Mouse (Mus musculus): ENCODE results near the gene Plekha7. TPM values are rescaled to one million over a fixed set of nuclear protein-coding genes. Genes with fewer than 3 reads are reported as not detected.
A peak's percentile ranks its signal among the peaks of the same experiment; 100 is the strongest.

Gene Plekha7
- polyA plus RNA-seq, 1 experiment from 2014 or later = 7.2 TPM

DNA sequence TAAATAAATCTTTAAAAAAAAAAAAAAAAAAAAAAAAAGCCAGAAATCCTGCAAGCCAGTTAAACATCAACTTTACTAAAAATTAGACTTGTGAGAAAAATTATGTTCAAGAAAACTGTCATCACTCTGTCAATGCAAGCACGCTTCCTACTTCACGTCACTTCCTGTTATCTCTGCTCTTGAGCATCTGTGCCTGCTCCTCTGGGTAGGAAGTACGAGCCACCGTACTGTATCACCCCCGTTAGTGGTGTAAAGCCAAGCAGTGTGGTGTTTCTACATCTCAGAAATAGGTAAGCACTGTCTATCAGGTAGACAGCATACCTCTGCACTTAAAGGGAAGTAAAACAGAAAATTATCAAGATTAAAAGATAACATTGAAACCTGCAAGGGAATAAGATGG lies 19.7 kb upstream of the Plekha7 start:
- Histone ChIP-seq H3K4me1 (ENCODE audit: control insufficient read depth, insufficient read depth, low read length) (peaks cover under 1% of the 10 kb centered on the region; the same call in 1 of the 2 replicates), H3K4me3 (ENCODE audit: low read length) (no peak overlapping the region), H3K9me3 (ENCODE audit: control insufficient read depth, low read length) (no peaks in the 10 kb centered on the region), H3K9ac (ENCODE audit: low read depth, low read length) (no peak overlapping the region), H3K27me3 (ENCODE audit: control insufficient read depth, insufficient read depth, low read length) (no peaks in the 10 kb centered on the region), H3K36me3 (ENCODE audit: control insufficient read depth, insufficient read depth, low read length) (peaks cover 34% of the 10 kb centered on the region), H3K4me2 (replicated peaks; ENCODE audit: low read depth, low read length) (no peak overlapping the region), H3K27ac (ENCODE audit: low read depth, low read length) (no peak overlapping the region)
- 89% methylated on average over 5 of the region's 5 CpGs for WGBS
- no peak for ATAC-seq (ENCODE audit: low FRiP score, low TSS enrichment)

DNA sequence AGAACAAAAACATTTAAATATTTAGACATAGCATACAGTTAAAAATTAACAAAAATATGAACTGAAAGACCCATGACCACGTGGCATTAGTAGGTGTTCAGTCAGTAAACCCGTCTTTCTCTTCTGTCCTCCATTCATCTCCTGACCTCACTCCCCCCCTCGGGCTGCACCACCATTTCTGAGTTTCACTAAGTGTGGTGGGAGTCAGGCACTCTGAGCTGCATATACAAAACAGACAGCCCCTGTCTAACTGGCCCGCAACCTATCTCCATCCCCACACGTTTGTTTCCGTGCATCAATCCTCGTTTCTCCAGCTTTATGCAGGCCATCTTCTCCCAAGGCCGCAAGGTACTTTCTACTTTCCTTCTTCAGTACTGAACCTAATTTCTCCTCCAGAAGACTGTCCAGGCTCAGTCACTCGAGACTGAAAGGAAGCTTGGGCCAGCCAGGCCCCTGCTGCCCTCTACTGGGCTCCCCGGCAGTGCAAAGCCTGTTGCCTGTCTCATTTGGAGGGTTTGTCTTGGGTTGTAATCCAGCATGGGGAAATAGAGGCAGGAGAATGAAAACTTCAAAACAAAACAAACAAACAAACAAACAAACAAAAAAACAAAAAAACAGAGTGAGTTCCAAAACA lies 15.3 kb upstream of the Plekha7 start:
- 32% methylated on average over 10 of the region's 10 CpGs for WGBS
- Histone ChIP-seq H3K4me2 (replicated peaks; ENCODE audit: low read depth, low read length) (no peak overlapping the region), H3K36me3 (ENCODE audit: control insufficient read depth, insufficient read depth, low read length) (no peaks in the 10 kb centered on the region), H3K4me3 (ENCODE audit: low read length) (no peak overlapping the region), H3K4me1 (ENCODE audit: control insufficient read depth, insufficient read depth, low read length) (no peaks in the 10 kb centered on the region), H3K27ac (ENCODE audit: low read depth, low read length) (no peak overlapping the region), H3K9me3 (ENCODE audit: control insufficient read depth, low read length) (no peaks in the 10 kb centered on the region), H3K27me3 (ENCODE audit: control insufficient read depth, insufficient read depth, low read length) (no peaks in the 10 kb centered on the region), H3K9ac (ENCODE audit: low read depth, low read length) (no peak overlapping the region)
- ATAC-seq (ENCODE audit: low FRiP score, low TSS enrichment) = peak; percentile 79

DNA sequence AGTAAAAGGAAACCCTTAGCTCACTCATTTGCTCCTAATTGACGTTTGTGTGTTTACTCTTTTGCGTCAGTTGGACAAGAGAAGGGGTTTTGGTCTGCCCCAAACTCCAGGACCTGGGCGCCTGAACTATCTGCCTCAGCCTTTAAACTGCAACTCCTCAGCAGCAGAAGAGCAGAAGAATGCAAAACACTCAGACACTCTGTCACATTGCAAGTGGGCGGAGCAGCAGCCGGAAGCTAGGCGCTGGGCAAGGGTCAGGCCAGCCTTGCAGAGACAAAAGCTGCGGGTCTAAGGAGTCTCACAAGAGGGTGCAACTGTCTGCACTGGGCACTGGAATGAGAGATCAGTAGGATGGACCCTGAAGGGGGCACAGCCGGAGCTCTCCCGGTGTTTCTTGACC lies 1.3 kb upstream of the Plekha7 start:
- no peak overlapping the region for H3K27ac ChIP-seq (ENCODE audit: low read depth, low read length)
- peak overlapping the region; percentile 9; the same call in 1 of the 2 replicates for H3K4me2 ChIP-seq (replicated peaks; ENCODE audit: low read depth, low read length)
- peaks cover 13% of the 10 kb centered on the region for H3K4me1 ChIP-seq (ENCODE audit: control insufficient read depth, insufficient read depth, low read length)
- no peaks in the 10 kb centered on the region for H3K36me3 ChIP-seq (ENCODE audit: control insufficient read depth, insufficient read depth, low read length)
- no peaks in the 10 kb centered on the region for H3K9me3 ChIP-seq (ENCODE audit: control insufficient read depth, low read length)
- H3K27me3 ChIP-seq (ENCODE audit: control insufficient read depth, insufficient read depth, low read length) = peaks cover 12% of the 10 kb centered on the region
- H3K4me3 ChIP-seq (ENCODE audit: low read length) = no peak overlapping the region
- no peak overlapping the region for H3K9ac ChIP-seq (ENCODE audit: low read depth, low read length)
- WGBS = 20% methylated on average over 9 of the region's 9 CpGs
- ATAC-seq (ENCODE audit: low FRiP score, low TSS enrichment) = no peak

DNA sequence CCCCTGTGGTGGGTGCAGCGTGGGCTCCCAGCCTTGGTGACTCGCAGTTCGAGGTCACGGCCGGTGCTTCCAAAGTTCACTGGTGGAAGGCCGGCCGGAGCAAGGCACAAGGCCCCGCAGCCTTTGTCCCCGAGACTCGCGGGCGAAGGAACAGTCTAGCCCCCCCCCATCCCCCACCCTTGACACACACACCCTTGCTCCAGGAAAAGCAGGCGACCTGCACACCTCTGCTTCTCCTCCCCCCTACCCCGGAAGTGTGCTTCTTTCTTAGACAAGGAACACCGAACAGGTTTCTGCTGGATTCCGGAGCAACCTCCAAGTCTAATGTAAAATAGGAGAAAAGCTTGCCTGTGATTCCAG lies 436 bp upstream of the Plekha7 start:
- Histone ChIP-seq H3K27ac (ENCODE audit: low read depth, low read length) (peak overlapping the region; percentile 65), H3K4me3 (ENCODE audit: low read length) (peak overlapping the region; percentile 76), H3K4me2 (replicated peaks; ENCODE audit: low read depth, low read length) (peak overlapping the region; percentile 97), H3K9ac (ENCODE audit: low read depth, low read length) (peak overlapping the region; percentile 37; the same call in 1 of the 2 replicates), H3K9me3 (ENCODE audit: control insufficient read depth, low read length) (no peaks in the 10 kb centered on the region), H3K36me3 (ENCODE audit: control insufficient read depth, insufficient read depth, low read length) (no peaks in the 10 kb centered on the region), H3K4me1 (ENCODE audit: control insufficient read depth, insufficient read depth, low read length) (peaks cover 13% of the 10 kb centered on the region), H3K27me3 (ENCODE audit: control insufficient read depth, insufficient read depth, low read length) (peaks cover 12% of the 10 kb centered on the region)
- ATAC-seq (ENCODE audit: low FRiP score, low TSS enrichment) = peak; percentile 21
- 2% methylated on average over 16 of the region's 16 CpGs for WGBS

DNA sequence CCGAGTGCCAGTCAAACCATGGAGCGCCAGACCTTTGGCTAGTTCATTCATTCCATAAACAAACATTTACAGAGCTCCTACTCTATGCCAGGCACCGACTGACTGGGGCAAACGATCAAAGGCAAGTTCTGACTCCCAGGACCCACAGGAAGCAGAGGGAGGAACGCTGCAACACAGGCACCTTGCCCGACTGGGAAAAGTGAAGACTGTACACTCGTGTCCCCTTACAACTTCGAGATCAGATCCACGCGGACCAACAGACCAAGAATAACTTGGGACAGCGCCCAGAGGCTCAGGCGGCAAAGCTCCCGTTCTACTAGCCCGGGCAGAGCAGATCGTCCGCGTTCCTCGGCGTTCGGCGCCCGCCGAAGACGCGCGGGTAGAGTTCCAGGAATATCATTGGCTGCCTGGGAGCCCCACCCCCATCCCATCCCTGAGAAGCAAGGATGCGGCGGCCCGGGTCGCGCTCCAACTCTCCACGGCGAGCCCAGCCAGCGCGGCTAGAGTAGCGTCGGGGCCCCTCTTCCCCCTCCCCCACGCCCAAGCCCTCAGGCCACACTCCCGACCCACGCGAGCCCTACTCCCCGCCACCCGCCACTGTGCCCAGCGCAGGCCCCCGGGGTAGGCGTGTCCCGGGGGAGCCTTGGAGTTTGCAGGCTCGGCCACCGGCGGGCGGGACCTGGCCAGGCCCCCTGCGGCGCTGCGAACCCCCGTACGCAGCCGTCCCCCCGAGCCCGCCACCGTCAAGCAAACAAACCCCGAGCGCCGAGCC lies 891 bp downstream of the Plekha7 start:
- H3K4me2 ChIP-seq (replicated peaks; ENCODE audit: low read depth, low read length) = peak overlapping the region; percentile 97
- H3K4me3 ChIP-seq (ENCODE audit: low read length) = peak overlapping the region; percentile 76
- peak overlapping the region; percentile 65 for H3K9ac ChIP-seq (ENCODE audit: low read depth, low read length)
- H3K27me3 ChIP-seq (ENCODE audit: control insufficient read depth, insufficient read depth, low read length) = peaks cover 12% of the 10 kb centered on the region
- peak overlapping the region; percentile 69; the same call in 1 of the 2 replicates for H3K27ac ChIP-seq (ENCODE audit: low read depth, low read length)
- 1% methylated on average over 62 of the region's 63 CpGs for WGBS
- H3K36me3 ChIP-seq (ENCODE audit: control insufficient read depth, insufficient read depth, low read length) = no peaks in the 10 kb centered on the region
- H3K9me3 ChIP-seq (ENCODE audit: control insufficient read depth, low read length) = no peaks in the 10 kb centered on the region
- H3K4me1 ChIP-seq (ENCODE audit: control insufficient read depth, insufficient read depth, low read length) = peaks cover 13% of the 10 kb centered on the region
- peak; percentile 72 for ATAC-seq (ENCODE audit: low FRiP score, low TSS enrichment)

DNA sequence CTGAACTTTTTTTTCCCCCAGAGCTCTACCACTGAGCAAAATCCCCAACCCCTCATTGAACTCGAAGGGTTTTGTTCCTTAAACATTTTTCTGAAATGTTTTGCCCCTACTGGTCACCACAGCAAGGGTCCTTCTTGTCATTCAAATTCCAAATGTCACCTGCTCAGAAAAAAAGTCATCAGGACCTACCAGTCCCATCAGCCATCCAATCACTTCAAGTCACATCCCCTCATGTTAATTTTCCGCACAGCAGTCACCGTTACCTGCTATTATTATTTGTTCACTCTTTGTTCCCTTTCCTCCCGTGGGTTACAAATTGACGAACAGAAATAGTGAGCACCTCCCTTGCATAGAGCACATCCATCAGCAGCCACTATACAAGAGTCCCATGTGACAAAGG lies 1.6 kb downstream of the Plekha7 start:
- no peak for ATAC-seq (ENCODE audit: low FRiP score, low TSS enrichment)
- Histone ChIP-seq H3K36me3 (ENCODE audit: control insufficient read depth, insufficient read depth, low read length) (no peaks in the 10 kb centered on the region), H3K4me1 (ENCODE audit: control insufficient read depth, insufficient read depth, low read length) (peaks cover 13% of the 10 kb centered on the region), H3K9me3 (ENCODE audit: control insufficient read depth, low read length) (no peaks in the 10 kb centered on the region), H3K27me3 (ENCODE audit: control insufficient read depth, insufficient read depth, low read length) (peaks cover 12% of the 10 kb centered on the region), H3K27ac (ENCODE audit: low read depth, low read length) (no peak overlapping the region), H3K4me3 (ENCODE audit: low read length) (peak overlapping the region; percentile 76), H3K9ac (ENCODE audit: low read depth, low read length) (no peak overlapping the region), H3K4me2 (replicated peaks; ENCODE audit: low read depth, low read length) (peak overlapping the region; percentile 97)
- 18% methylated on average over 5 of the region's 5 CpGs for WGBS

DNA sequence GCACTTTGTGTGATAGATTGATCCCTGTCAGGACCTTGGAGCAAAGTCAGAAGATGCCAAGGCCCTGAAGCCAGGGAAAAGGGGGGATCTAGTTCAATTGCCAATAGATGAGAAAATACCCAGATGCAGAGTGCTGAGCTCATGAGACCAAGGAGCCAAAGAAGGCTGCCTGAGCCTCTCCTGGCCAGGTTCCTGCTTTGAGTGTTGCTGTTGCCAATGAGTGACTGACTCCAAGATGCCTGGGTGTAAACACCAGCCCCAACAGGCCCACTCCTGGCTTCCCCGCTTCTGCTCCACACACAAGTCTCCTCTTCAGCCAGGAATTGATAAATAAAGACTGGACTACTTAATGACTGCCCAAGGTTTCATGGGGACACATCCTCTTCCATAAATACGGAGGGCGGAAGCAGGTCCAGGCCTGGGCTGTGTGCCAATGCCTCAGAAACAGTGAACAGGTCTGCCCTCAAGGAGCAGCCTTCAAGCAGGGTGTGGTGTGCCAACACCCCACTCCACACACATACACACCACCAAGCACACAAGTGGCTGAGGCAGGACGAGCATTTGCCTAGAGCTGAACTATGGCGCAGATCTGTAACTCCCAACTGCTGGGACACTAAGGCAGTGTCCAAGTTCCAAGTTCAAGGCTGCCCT lies 6.4 kb downstream of the Plekha7 start:
- Histone ChIP-seq H3K27me3 (ENCODE audit: control insufficient read depth, insufficient read depth, low read length) (peaks cover 6% of the 10 kb centered on the region; the same call in 1 of the 2 replicates), H3K4me1 (ENCODE audit: control insufficient read depth, insufficient read depth, low read length) (peaks cover 2% of the 10 kb centered on the region; the same call in 1 of the 2 replicates), H3K9ac (ENCODE audit: low read depth, low read length) (no peak overlapping the region), H3K4me2 (replicated peaks; ENCODE audit: low read depth, low read length) (no peak overlapping the region), H3K27ac (ENCODE audit: low read depth, low read length) (no peak overlapping the region), H3K36me3 (ENCODE audit: control insufficient read depth, insufficient read depth, low read length) (no peaks in the 10 kb centered on the region), H3K4me3 (ENCODE audit: low read length) (no peak overlapping the region), H3K9me3 (ENCODE audit: control insufficient read depth, low read length) (no peaks in the 10 kb centered on the region)
- no peak for ATAC-seq (ENCODE audit: low FRiP score, low TSS enrichment)
- 95% methylated on average over 5 of the region's 5 CpGs for WGBS

DNA sequence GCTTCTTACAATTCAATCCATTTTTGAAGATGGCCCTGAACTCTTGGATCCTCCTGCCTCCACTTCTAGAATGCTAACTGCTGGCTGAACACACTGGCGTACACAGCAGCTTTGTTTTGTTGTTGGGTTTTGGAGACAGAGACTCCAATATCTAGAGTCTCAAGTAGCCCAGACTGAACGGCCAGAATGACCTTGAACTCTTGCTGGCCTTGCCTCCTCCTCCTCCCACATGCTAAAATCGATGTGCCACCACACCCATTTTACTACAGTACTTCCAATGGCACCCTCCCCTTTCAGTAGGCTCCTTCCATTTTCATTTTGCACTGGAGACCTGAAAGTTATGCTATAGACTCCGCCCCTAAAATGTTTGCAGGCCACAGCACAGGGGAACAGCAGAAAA lies 7.0 kb downstream of the Plekha7 start:
- no peak for ATAC-seq (ENCODE audit: low FRiP score, low TSS enrichment)
- H3K4me3 ChIP-seq (ENCODE audit: low read length) = no peak overlapping the region
- H3K27me3 ChIP-seq (ENCODE audit: control insufficient read depth, insufficient read depth, low read length) = peaks cover under 1% of the 10 kb centered on the region; the same call in 1 of the 2 replicates
- no peak overlapping the region for H3K27ac ChIP-seq (ENCODE audit: low read depth, low read length)
- no peak overlapping the region for H3K9ac ChIP-seq (ENCODE audit: low read depth, low read length)
- no peak overlapping the region for H3K4me2 ChIP-seq (replicated peaks; ENCODE audit: low read depth, low read length)
- no peaks in the 10 kb centered on the region for H3K9me3 ChIP-seq (ENCODE audit: control insufficient read depth, low read length)
- no peaks in the 10 kb centered on the region for H3K36me3 ChIP-seq (ENCODE audit: control insufficient read depth, insufficient read depth, low read length)
- 66% methylated on average over 4 of the region's 4 CpGs for WGBS
- no peaks in the 10 kb centered on the region for H3K4me1 ChIP-seq (ENCODE audit: control insufficient read depth, insufficient read depth, low read length)

DNA sequence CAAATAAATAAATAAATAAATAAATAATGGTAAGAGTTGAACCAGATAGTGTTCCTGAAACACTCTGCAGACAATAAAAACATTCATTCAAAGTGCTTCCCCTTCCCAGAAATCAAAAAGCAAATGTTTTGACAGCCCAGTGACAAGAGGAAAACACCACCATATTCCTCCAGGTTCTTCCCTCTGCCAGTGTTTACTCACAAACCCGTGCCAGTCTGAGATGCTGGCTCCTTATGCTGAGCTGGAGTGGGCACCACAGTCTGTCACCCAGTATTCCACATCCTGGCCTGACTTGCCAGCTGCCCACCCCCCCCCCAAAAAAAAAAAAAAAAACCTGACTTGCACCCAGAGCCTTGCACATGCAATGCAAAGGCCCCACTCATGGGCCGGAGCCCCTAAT lies 9.3 kb downstream of the Plekha7 start:
- Histone ChIP-seq H3K27me3 (ENCODE audit: control insufficient read depth, insufficient read depth, low read length) (no peaks in the 10 kb centered on the region), H3K9me3 (ENCODE audit: control insufficient read depth, low read length) (no peaks in the 10 kb centered on the region), H3K4me2 (replicated peaks; ENCODE audit: low read depth, low read length) (no peak overlapping the region), H3K27ac (ENCODE audit: low read depth, low read length) (no peak overlapping the region), H3K4me1 (ENCODE audit: control insufficient read depth, insufficient read depth, low read length) (peaks cover 5% of the 10 kb centered on the region), H3K36me3 (ENCODE audit: control insufficient read depth, insufficient read depth, low read length) (no peaks in the 10 kb centered on the region), H3K4me3 (ENCODE audit: low read length) (no peak overlapping the region), H3K9ac (ENCODE audit: low read depth, low read length) (no peak overlapping the region)
- WGBS = 91% methylated on average over 2 of the region's 2 CpGs
- ATAC-seq (ENCODE audit: low FRiP score, low TSS enrichment) = no peak
